Mouse (Mus musculus) MEL (cell line): ENCODE measurements around the gene Ankdd1b. TPM values are rescaled to one million over a fixed set of nuclear protein-coding genes. Genes with fewer than 3 reads are reported as not detected.

Source experiments
- DNase-seq: peaks from one replicate; pipeline ENCODE4 v3.0.0; 2011; ENCODE audit warnings: low read depth, low spot score
- H3K27ac ChIP-seq: 2 replicates; pipeline ENCODE4 v1.5.1; 2012; ENCODE audit warnings: low read depth, mild to moderate bottlenecking, control low read depth, low read length, moderate library complexity; ENCODE audit not compliant: control insufficient read depth
- H3K27me3 ChIP-seq, 2 experiments: fragments of 150-350 bp in 1 of 2; sonication (generic) in 1 of 2; 2 replicates each; pipeline ENCODE4 v1.6.1; 2012; ENCODE audit warnings: low read length in 2 of 2, mild to moderate bottlenecking in 2 of 2, improper control_type of control experiment in 1 of 2, moderate library complexity in 1 of 2; ENCODE audit not compliant: insufficient read depth in 2 of 2, control insufficient read depth in 1 of 2
- H3K36me3 ChIP-seq, 2 experiments: 2 replicates each; pipeline ENCODE4 v1.6.1; 2012 to 2014; ENCODE audit warnings: low read length in 2 of 2, improper control_type of control experiment in 1 of 2, inconsistent platforms in 1 of 2, mild to moderate bottlenecking in 1 of 2; ENCODE audit not compliant: insufficient read depth in 2 of 2, control insufficient read depth in 1 of 2
- H3K4me1 ChIP-seq, 2 experiments: fragments of 150-350 bp in 1 of 2; sonication (generic) in 1 of 2; 2 replicates each; pipeline ENCODE4 v1.6.1; 2012; ENCODE audit warnings: low read length in 2 of 2, improper control_type of control experiment in 1 of 2, mild to moderate bottlenecking in 1 of 2; ENCODE audit not compliant: insufficient read depth in 2 of 2, control insufficient read depth in 1 of 2
- H3K4me3 ChIP-seq, 2 experiments: fragments of 150-350 bp in 1 of 2; sonication (generic) in 1 of 2; 2 replicates each; pipeline ENCODE4 v1.5.1; 2012; ENCODE audit warnings: low read depth in 2 of 2, low read length in 2 of 2, mild to moderate bottlenecking in 2 of 2, moderate library complexity in 2 of 2, control low read depth in 1 of 2, improper control_type of control experiment in 1 of 2; ENCODE audit not compliant: control insufficient read depth in 1 of 2, insufficient read depth in 1 of 2
- H3K79me2 ChIP-seq: 2 replicates; pipeline ENCODE4 v1.6.1; 2012; ENCODE audit warnings: mild to moderate bottlenecking, low read length, moderate library complexity; ENCODE audit not compliant: control insufficient read depth, poor library complexity, insufficient read depth
- H3K9ac ChIP-seq: 2 replicates; pipeline ENCODE4 v1.6.1; 2012; ENCODE audit warnings: low read depth, mild to moderate bottlenecking, control low read depth, low read length, moderate library complexity; ENCODE audit not compliant: control insufficient read depth, poor library complexity, severe bottlenecking
- H3K9me3 ChIP-seq: fragments of 150-350 bp; sonication (generic); replicated peaks from 2 replicates; pipeline ENCODE4 v1.6.1; 2012; ENCODE audit warnings: mild to moderate bottlenecking, low read length, improper control_type of control experiment, moderate library complexity; ENCODE audit not compliant: insufficient read depth
- BHLHE40 ChIP-seq: IDR thresholded peaks from 2 replicates; pipeline ENCODE4 v1.6.1; 2012; ENCODE audit warnings: low read depth, mild to moderate bottlenecking, inconsistent platforms, low read length, improper control_type of control experiment, borderline replicate concordance
- CHD1 ChIP-seq: IDR thresholded peaks from 2 replicates; pipeline ENCODE4 v1.6.1; 2012; ENCODE audit warnings: low read depth, mild to moderate bottlenecking, inconsistent platforms, low read length, improper control_type of control experiment
- CTCF ChIP-seq, 3 experiments: IDR thresholded peaks in 2 of 3; conservative IDR thresholded peaks in 1 of 3; 2 replicates each; pipeline ENCODE4 v1.5.1; 2011 to 2012; ENCODE audit warnings: low read length in 3 of 3, low read depth in 2 of 3, mild to moderate bottlenecking in 2 of 3, improper control_type of control experiment in 1 of 3, inconsistent platforms in 1 of 3, mixed read lengths in 1 of 3, moderate library complexity in 1 of 3; ENCODE audit not compliant: control insufficient read depth in 1 of 3, insufficient read depth in 1 of 3, poor library complexity in 1 of 3, severe bottlenecking in 1 of 3
- GABPA ChIP-seq: IDR thresholded peaks from 2 replicates; pipeline ENCODE4 v1.6.1; 2012; ENCODE audit warnings: low read depth, mild to moderate bottlenecking, inconsistent platforms, low read length, improper control_type of control experiment, moderate library complexity
- GATA1 ChIP-seq: IDR thresholded peaks from 2 replicates; pipeline ENCODE4 v1.6.1; 2011; ENCODE audit warnings: low read depth, low read length, improper control_type of control experiment
- HCFC1 ChIP-seq: IDR thresholded peaks from 2 replicates; pipeline ENCODE4 v1.6.1; 2012; ENCODE audit warnings: low read depth, mild to moderate bottlenecking, inconsistent platforms, low read length, improper control_type of control experiment, moderate library complexity
- MAX ChIP-seq: IDR thresholded peaks from 2 replicates; pipeline ENCODE4 v1.6.1; 2011; ENCODE audit warnings: low read length, improper control_type of control experiment
- MAZ ChIP-seq: IDR thresholded peaks from 2 replicates; pipeline ENCODE4 v1.6.1; 2012; ENCODE audit warnings: low read depth, mild to moderate bottlenecking, inconsistent platforms, low read length, improper control_type of control experiment
- MXI1 ChIP-seq: IDR thresholded peaks from 2 replicates; pipeline ENCODE4 v1.6.1; 2011; ENCODE audit warnings: mild to moderate bottlenecking, low read depth, low read length, improper control_type of control experiment
- NELFE ChIP-seq: IDR thresholded peaks from 2 replicates; pipeline ENCODE4 v1.6.1; 2011; ENCODE audit warnings: low read depth, low read length, improper control_type of control experiment
- RCOR1 ChIP-seq: IDR thresholded peaks from 2 replicates; pipeline ENCODE4 v1.6.1; 2012; ENCODE audit warnings: low read depth, mild to moderate bottlenecking, inconsistent platforms, low read length, improper control_type of control experiment
- TBP ChIP-seq: IDR thresholded peaks from 2 replicates; pipeline ENCODE4 v1.8.0; 2011; ENCODE audit warnings: low read depth, low read length, improper control_type of control experiment
- USF1 ChIP-seq: IDR thresholded peaks from 2 replicates; pipeline ENCODE4 v1.6.1; 2014; ENCODE audit warnings: low read depth, mild to moderate bottlenecking, inconsistent platforms, low read length, improper control_type of control experiment, moderate library complexity
- USF2 ChIP-seq, 2 experiments: IDR thresholded peaks; 2 replicates each; pipeline ENCODE4 v1.6.1; 2011 to 2012; ENCODE audit warnings: improper control_type of control experiment in 2 of 2, low read length in 2 of 2, borderline replicate concordance in 1 of 2, inconsistent platforms in 1 of 2, low read depth in 1 of 2, mild to moderate bottlenecking in 1 of 2; ENCODE audit not compliant: insufficient read depth in 1 of 2
- ZKSCAN1 ChIP-seq: IDR thresholded peaks from 2 replicates; pipeline ENCODE4 v1.6.1; 2012; ENCODE audit warnings: low read depth, mild to moderate bottlenecking, inconsistent platforms, low read length, improper control_type of control experiment, moderate library complexity
- ZNF384 ChIP-seq: IDR thresholded peaks from 2 replicates; pipeline ENCODE4 v1.6.1; 2012; ENCODE audit warnings: low read depth, mild to moderate bottlenecking, inconsistent platforms, low read length, improper control_type of control experiment
- polyA plus RNA-seq, 2 experiments: library from polyadenylated mRNA; stranded (reverse) in 1 of 2; unstranded in 1 of 2; fragments of >175 nt in 1 of 2; fragments of >200 nt in 1 of 2; gene quantifications; 2 replicates each; pipeline versions ENCODE4 v1.2.1 to v1.2.4; 2012; ENCODE audit warnings: low replicate concordance in 2 of 2, low read depth in 1 of 2; ENCODE audit not compliant: insufficient read length in 2 of 2, insufficient read depth in 1 of 2, missing spikeins in 1 of 2
- total RNA-seq: library from RNA; depleted of rRNA; stranded (reverse); fragments of 300-350 nt; gene quantifications from 2 replicates; pipeline ENCODE4 v1.2.3, GENCODE M21; 2012

The Ankdd1b gene
- total and polyA plus RNA-seq, 3 experiments, result 0.12 TPM; not detected in 2

GRCm38 (mm10) chr13:96457566-96457965, 13.4 kb downstream of the Ankdd1b start:
- H3K27me3 ChIP-seq, result no peaks in the 10 kb centered on the region
- peaks cover 0 to 19% of the 10 kb centered on the region in 2 experiments; a peak in 2 of 4 replicates for H3K36me3 ChIP-seq
- no peaks in the 10 kb centered on the region for H3K79me2 ChIP-seq
- TF ChIP-seq BHLHE40 (peak; percentile 91), CTCF (IDR thresholded peaks at IDR 0.05 in 2 of 3, conservative IDR thresholded peaks at IDR 0.05 in 1 of 3; ENCODE audit: control insufficient read depth in 1 of 3, insufficient read depth in 1 of 3, low read depth in 2 of 3, low read length in 3 of 3, poor library complexity in 1 of 3, severe bottlenecking in 1 of 3) (no peak), CHD1 (no peak), ZKSCAN1 (no peak), USF2 (IDR thresholded peaks at IDR 0.05; ENCODE audit: borderline replicate concordance in 1 of 2, insufficient read depth in 1 of 2, low read depth in 1 of 2, low read length in 2 of 2) (no peak), RCOR1 (no peak), GABPA (no peak), GATA1 (peak; percentile 35; the same call in 1 of the 2 replicates), USF1 (no peak), TBP (no peak), MXI1 (peak; percentile 34), NELFE (no peak), HCFC1 (no peak)
- no peak overlapping the region for H3K9ac ChIP-seq
- peaks cover 7 to 26% of the 10 kb centered on the region in 2 experiments for H3K4me1 ChIP-seq
- peak overlapping the region; percentile 20 to 37 for H3K4me3 ChIP-seq
- peak overlapping the region; percentile 23; the same call in 1 of the 2 replicates for H3K27ac ChIP-seq
- H3K9me3 ChIP-seq, result no peaks in the 10 kb centered on the region
- DNase-seq, result peak; percentile 52

- no peak for TF ChIP-seq ZKSCAN1
- TF ChIP-seq MAX, result no peak
- no peak for TF ChIP-seq MAZ
- TF ChIP-seq ZNF384, result no peak
- TF ChIP-seq HCFC1, result no peak
- H3K36me3 ChIP-seq, result peaks cover 0 to 14% of the 10 kb centered on the region in 2 experiments; a peak in 2 of 4 replicates
- no peak overlapping the region for H3K27ac ChIP-seq
- peak; percentile 55 for DNase-seq
- no peak overlapping the region for H3K9ac ChIP-seq
- peaks cover 7 to 24% of the 10 kb centered on the region in 2 experiments for H3K4me1 ChIP-seq
- H3K4me3 ChIP-seq, result no peak overlapping the region
- no peaks in the 10 kb centered on the region for H3K9me3 ChIP-seq
- H3K79me2 ChIP-seq, result no peaks in the 10 kb centered on the region
- no peaks in the 10 kb centered on the region for H3K27me3 ChIP-seq
These were observed 16.7 kb downstream of the Ankdd1b start for GRCm38 (mm10) chr13:96454288-96454687.
